Mouse (Mus musculus): ENCODE measurements around the gene Uggt1.

Uggt1 gene

GRCm38 (mm10) chr1:36255871-36256640 is 11.5 kb upstream of the Uggt1 start:
- no peak for DNase-seq

- peak; percentile 77 for DNase-seq
Measured at GRCm38 (mm10) chr1:36254635-36255360, 10.3 kb upstream of the Uggt1 start.

GRCm38 (mm10) chr1:36252791-36253190 is 8.3 kb upstream of the Uggt1 start:
- peak; percentile 82 for DNase-seq

- DNase-seq: peak; percentile 38
Measured at GRCm38 (mm10) chr1:36251426-36251825, 6.9 kb upstream of the Uggt1 start.

- DNase-seq: no peak
Measured at GRCm38 (mm10) chr1:36246688-36247087, 2.2 kb upstream of the Uggt1 start.

GRCm38 (mm10) chr1:36244828-36245215 is 302 bp upstream of the Uggt1 start:
- DNase-seq: no peak

- no peak for DNase-seq
Measured at GRCm38 (mm10) chr1:36243447-36244057, 968 bp downstream of the Uggt1 start.

- DNase-seq: no peak
Measured at GRCm38 (mm10) chr1:36241903-36242429, 2.6 kb downstream of the Uggt1 start.

GRCm38 (mm10) chr1:36240176-36240575 is 4.3 kb downstream of the Uggt1 start:
- DNase-seq: no peak

- DNase-seq: no peak
Measured at GRCm38 (mm10) chr1:36239396-36239795, 5.1 kb downstream of the Uggt1 start.

GRCm38 (mm10) chr1:36235855-36236254 is 8.7 kb downstream of the Uggt1 start:
- no peak for DNase-seq

- no peak for DNase-seq
Measured at GRCm38 (mm10) chr1:36235057-36235639, 9.4 kb downstream of the Uggt1 start.

- DNase-seq: no peak
Measured at GRCm38 (mm10) chr1:36233218-36233617, 11.3 kb downstream of the Uggt1 start.

GRCm38 (mm10) chr1:36230919-36231705 is 13.4 kb downstream of the Uggt1 start:
- no peak for DNase-seq

GRCm38 (mm10) chr1:36228461-36228860 is 16.1 kb downstream of the Uggt1 start:
- no peak for DNase-seq

GRCm38 (mm10) chr1:36224648-36225047 is 19.9 kb downstream of the Uggt1 start:
- peak; percentile 30 for DNase-seq

- no peak for DNase-seq
Measured at GRCm38 (mm10) chr1:36214324-36214723, 30.2 kb downstream of the Uggt1 start.

- no peak for DNase-seq
Measured at GRCm38 (mm10) chr1:36201739-36202138, 42.8 kb downstream of the Uggt1 start.

- DNase-seq: no peak
Measured at GRCm38 (mm10) chr1:36194482-36194881, 50.0 kb downstream of the Uggt1 start.

- no peak for DNase-seq
Measured at GRCm38 (mm10) chr1:36191966-36192365, 52.6 kb downstream of the Uggt1 start.

- DNase-seq: no peak
Measured at GRCm38 (mm10) chr1:36180038-36180437, 64.5 kb downstream of the Uggt1 start.

GRCm38 (mm10) chr1:36173461-36173860 is 71.1 kb downstream of the Uggt1 start:
- peak; percentile 7 for DNase-seq
